Mouse (Mus musculus) splenic B cell, adult 2 months (primary cell): Measurements from ENCODE around the gene Lrrc23.

Experiments
- DNase-seq: peaks from one replicate; pipeline ENCODE4 v3.0.0-alpha.2; 2011; ENCODE audit warnings: low read depth, low spot score
- H3K27me3 ChIP-seq: 2 replicates; pipeline ENCODE4 v1.6.1; 2012; ENCODE audit warnings: mild to moderate bottlenecking, low read length, moderate library complexity, mixed read lengths; ENCODE audit not compliant: control insufficient read depth, poor library complexity, insufficient read depth, severe bottlenecking
- H3K36me3 ChIP-seq: 2 replicates; pipeline ENCODE4 v1.6.1; 2012; ENCODE audit warnings: mild to moderate bottlenecking, low read length, moderate library complexity, mixed read lengths; ENCODE audit not compliant: control insufficient read depth, poor library complexity, insufficient read depth, severe bottlenecking

The Lrrc23 gene

GRCm38 (mm10) chr6:124796200-124796599, 16.7 kb upstream of the Lrrc23 start:
- Histone ChIP-seq H3K27me3 (no peaks in the 10 kb centered on the region), H3K36me3 (no peaks in the 10 kb centered on the region)
- no peak for DNase-seq

GRCm38 (mm10) chr6:124795781-124796180, 16.3 kb upstream of the Lrrc23 start:
- no peaks in the 10 kb centered on the region for H3K36me3 ChIP-seq
- no peak for DNase-seq
- no peaks in the 10 kb centered on the region for H3K27me3 ChIP-seq

GRCm38 (mm10) chr6:124791911-124792310, 12.4 kb upstream of the Lrrc23 start:
- H3K36me3 ChIP-seq: no peaks in the 10 kb centered on the region
- DNase-seq: no peak
- no peaks in the 10 kb centered on the region for H3K27me3 ChIP-seq

- Histone ChIP-seq H3K27me3 (no peaks in the 10 kb centered on the region), H3K36me3 (no peaks in the 10 kb centered on the region)
- DNase-seq: no peak
These were observed 10.6 kb upstream of the Lrrc23 start for GRCm38 (mm10) chr6:124790121-124790520.

GRCm38 (mm10) chr6:124789519-124789918, 10.0 kb upstream of the Lrrc23 start:
- DNase-seq: no peak
- H3K36me3 ChIP-seq: no peaks in the 10 kb centered on the region
- H3K27me3 ChIP-seq: no peaks in the 10 kb centered on the region

- no peak for DNase-seq
- no peaks in the 10 kb centered on the region for H3K27me3 ChIP-seq
- no peaks in the 10 kb centered on the region for H3K36me3 ChIP-seq
These were observed 8.2 kb upstream of the Lrrc23 start for GRCm38 (mm10) chr6:124787722-124788121.

- no peak for DNase-seq
- H3K27me3 ChIP-seq: no peaks in the 10 kb centered on the region
- no peaks in the 10 kb centered on the region for H3K36me3 ChIP-seq
These were observed 7.4 kb upstream of the Lrrc23 start for GRCm38 (mm10) chr6:124786756-124787420.

- Histone ChIP-seq H3K27me3 (no peaks in the 10 kb centered on the region), H3K36me3 (no peaks in the 10 kb centered on the region)
- DNase-seq: peak; percentile 64
These were observed 2.9 kb upstream of the Lrrc23 start for GRCm38 (mm10) chr6:124782436-124782835.

- H3K27me3 ChIP-seq: no peaks in the 10 kb centered on the region
- H3K36me3 ChIP-seq: no peaks in the 10 kb centered on the region
- DNase-seq: no peak
These were observed 1.4 kb upstream of the Lrrc23 start for GRCm38 (mm10) chr6:124780917-124781316.

GRCm38 (mm10) chr6:124779984-124780416, 473 bp upstream of the Lrrc23 start:
- no peak for DNase-seq
- no peaks in the 10 kb centered on the region for H3K36me3 ChIP-seq
- H3K27me3 ChIP-seq: no peaks in the 10 kb centered on the region

GRCm38 (mm10) chr6:124770511-124770910, 9.0 kb downstream of the Lrrc23 start:
- no peaks in the 10 kb centered on the region for H3K27me3 ChIP-seq
- no peak for DNase-seq
- H3K36me3 ChIP-seq: no peaks in the 10 kb centered on the region

- DNase-seq: no peak
- Histone ChIP-seq H3K36me3 (no peaks in the 10 kb centered on the region), H3K27me3 (no peaks in the 10 kb centered on the region)
These were observed 9.5 kb downstream of the Lrrc23 start for GRCm38 (mm10) chr6:124770013-124770412.

GRCm38 (mm10) chr6:124769101-124769765, 10.3 kb downstream of the Lrrc23 start, which contains the start of gene Eno2:
TSS of gene Eno2 (minus strand) at chr6:124769673.
- Histone ChIP-seq H3K36me3 (no peaks in the 10 kb centered on the region), H3K27me3 (no peaks in the 10 kb centered on the region)
- DNase-seq: peak; percentile 65

- H3K36me3 ChIP-seq: no peaks in the 10 kb centered on the region
- no peaks in the 10 kb centered on the region for H3K27me3 ChIP-seq
These were observed 10.9 kb downstream of the Lrrc23 start for GRCm38 (mm10) chr6:124768704-124769044.

GRCm38 (mm10) chr6:124767920-124768703, 11.4 kb downstream of the Lrrc23 start:
- H3K27me3 ChIP-seq: no peaks in the 10 kb centered on the region
- DNase-seq: peak; percentile 24
- no peaks in the 10 kb centered on the region for H3K36me3 ChIP-seq

More at GRCm38 (mm10) chr6:124768704-124769044, 10.9 kb downstream of the Lrrc23 start:
- no peak for DNase-seq
